Mouse (Mus musculus) left cerebral cortex, postnatal 4 days (tissue): Measurements from ENCODE around the gene Slc4a4. TPM values are rescaled to one million over a fixed set of nuclear protein-coding genes. Genes with fewer than 3 reads are reported as not detected.

Source experiments
- DNase-seq: peaks from one replicate; pipeline ENCODE4 v3.0.0-alpha.2; 2022
- intact Hi-C: fragments of 180-260 bp; cut with DNase I; formaldehyde crosslinking; loops from one replicate; pipeline ENCODE4 v1.15.1; 2025
- total RNA-seq, 2 experiments: library from RNA; stranded (reverse); gene quantifications; 2 replicates each; pipeline ENCODE4 v1.2.3; 2021

Slc4a4 gene
- total RNA-seq, 2 experiments from 2014 or later = 52.0 to 60.8 TPM

DNA sequence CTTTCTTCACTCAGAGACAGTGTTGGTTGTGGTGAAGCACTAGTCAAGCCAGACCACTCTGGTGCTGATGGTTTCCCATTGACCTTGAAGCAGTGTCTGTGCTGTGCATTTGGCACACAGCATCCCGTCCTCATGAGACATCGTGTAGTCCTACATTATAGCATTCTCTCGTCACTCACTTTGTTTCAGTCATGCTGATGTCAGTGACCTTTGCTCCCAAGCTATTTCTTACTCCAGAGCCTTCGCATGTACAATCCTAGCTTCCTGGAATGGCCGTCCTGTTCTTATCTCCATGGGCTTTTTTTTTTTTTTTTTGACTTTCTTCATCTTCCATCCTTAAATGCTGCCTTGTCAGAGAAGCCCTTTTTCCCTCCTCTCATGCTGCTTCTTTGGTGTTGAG, 71.1 kb downstream of the Slc4a4 start:
- no peak for DNase-seq
- intact Hi-C loops = no loop called here

DNA sequence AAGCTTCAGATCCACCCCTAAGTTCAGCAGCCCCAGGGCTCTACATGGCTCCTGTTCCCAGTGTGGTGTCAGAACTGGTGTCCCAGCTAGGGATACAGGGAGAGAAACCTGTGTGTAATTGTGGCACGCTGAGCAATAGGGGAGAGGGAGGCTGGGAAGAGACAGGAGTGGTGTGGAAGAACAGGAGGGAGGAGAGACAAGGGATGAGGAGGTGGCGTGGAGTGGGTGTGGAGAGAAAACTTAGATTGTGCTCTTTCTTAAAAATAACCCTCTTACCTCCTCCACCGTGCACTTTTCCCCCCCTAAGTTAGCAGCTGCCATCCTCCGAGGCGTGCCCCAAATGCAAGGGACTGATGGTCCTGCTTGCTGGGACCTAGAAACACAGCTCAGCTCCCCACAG, 72.3 kb downstream of the Slc4a4 start:
- intact Hi-C loops = no loop called here
- no peak for DNase-seq

GRCm38 (mm10) chr5:88959412-88959811, 72.8 kb downstream of the Slc4a4 start:
- intact Hi-C loops = no loop called here
- no peak for DNase-seq

DNA sequence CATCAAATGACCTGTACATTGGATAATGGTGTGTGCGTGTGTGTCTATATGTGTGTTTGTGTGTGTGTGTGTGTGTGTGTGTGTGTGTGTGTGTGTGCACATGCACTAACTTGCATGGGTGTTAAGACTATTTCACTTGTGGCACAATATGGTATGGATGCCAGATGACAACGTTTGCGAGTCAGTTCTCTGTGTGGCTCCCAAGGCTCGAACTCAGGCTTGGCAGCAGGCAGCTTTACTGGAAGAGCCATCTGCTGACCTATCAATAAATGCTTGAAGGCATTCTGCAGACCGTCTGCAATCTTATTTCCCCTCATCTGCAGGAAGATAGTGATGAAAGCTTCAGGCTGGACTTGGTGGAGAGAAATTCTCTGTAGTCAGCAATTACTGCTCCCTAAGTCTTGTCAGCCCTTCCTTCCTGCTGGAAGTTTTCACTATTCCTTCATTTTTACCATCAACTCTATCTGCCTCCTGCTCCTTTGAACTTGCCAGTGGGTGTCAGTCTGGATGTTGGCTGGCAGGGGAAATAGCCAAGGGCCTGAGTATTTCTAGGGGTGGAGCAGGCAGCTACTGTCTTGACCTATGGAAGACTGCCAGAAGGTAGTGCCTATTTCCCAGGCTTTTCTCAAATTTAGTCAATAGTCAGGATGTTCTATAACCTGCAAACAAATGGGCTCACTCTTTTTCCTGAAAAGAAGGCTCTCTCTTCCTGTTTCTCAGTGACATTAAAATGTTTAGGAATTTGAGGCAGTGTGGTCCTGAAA, 73.9 kb downstream of the Slc4a4 start:
- DNase-seq = no peak
- intact Hi-C loops = no loop called here

GRCm38 (mm10) chr5:88961351-88961761, 74.7 kb downstream of the Slc4a4 start:
- no peak for DNase-seq
- intact Hi-C loops = no loop called here

GRCm38 (mm10) chr5:88964685-88965290, 78.2 kb downstream of the Slc4a4 start:
- intact Hi-C loops = no loop called here
- no peak for DNase-seq

- no peak for DNase-seq
- intact Hi-C loops = no loop called here
Observed at GRCm38 (mm10) chr5:88966507-88966906, 79.9 kb downstream of the Slc4a4 start.

DNA sequence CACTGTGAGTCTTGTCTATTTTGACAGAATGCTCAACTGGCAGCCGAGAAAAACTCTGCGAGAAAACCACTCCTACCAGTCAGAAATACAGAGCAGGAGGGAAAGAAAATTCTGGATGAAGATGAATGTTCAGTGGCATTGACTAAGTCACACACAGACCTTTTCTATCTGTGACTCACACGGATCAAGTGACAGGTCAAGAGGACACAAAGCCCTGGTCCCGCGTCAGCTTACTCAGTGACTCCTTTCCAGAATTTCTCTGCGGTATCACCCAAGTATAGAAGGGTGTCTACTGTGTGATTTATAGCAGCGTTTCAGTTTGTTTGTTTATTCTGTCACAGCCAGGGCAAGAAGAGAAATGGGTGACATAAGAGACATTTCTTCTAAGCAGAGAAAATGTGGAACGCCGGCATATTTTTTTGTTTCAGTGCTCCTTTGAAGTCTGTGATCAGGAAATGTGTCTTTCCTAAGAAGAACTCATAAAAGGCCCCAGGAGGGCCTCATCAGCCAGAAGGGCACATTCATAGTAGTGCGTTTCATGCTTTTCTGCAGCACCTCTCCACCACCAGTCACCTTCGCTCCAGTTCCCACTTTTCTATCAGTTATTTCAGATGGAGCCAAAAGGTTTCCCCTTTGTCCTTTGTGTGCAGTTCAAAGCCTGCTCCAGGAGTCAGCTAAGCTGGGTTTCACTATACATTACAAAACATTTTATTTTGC, 82.5 kb downstream of the Slc4a4 start:
- intact Hi-C loops = no loop called here
- DNase-seq = no peak

- DNase-seq = no peak
- intact Hi-C loops = no loop called here
Observed at GRCm38 (mm10) chr5:88971554-88971953, 84.9 kb downstream of the Slc4a4 start.

DNA sequence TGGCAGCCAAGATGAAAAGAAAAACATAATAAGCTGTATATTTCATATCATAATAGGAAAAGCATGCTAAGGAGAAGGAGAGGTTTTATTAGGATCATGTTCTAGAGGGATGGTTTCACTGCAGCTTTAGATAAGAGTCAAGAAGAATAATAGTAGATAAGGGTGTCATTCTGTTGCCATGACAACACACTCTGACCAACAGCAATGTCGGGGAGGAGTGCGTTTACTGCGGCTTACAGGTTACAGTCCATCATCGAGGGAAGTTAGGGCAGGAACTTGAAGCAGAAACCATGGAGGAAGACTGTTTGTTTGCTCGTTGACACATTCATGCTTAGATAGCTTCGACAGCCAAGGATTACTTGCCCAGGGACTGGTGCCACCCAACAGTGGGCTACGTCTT, 85.7 kb downstream of the Slc4a4 start:
- DNase-seq = no peak
- intact Hi-C loops = no loop called here

DNA sequence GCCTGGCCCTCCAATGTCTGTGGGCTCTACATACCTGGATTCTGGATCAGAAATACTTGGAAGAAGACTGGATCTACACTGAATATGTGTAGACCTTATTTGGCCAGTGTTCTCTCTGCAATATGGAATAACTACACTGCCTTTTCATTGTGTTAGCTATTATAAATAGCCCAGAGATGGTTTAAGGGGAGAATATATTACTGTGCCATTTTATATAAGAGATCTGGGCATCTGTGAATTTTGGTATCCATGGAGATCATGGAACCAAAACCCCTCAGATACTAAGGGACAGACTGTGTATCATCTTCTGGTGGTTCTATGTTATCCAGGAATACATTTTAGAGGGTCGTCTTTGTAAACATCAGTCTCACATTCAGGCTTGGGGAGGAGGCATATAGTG, 86.5 kb downstream of the Slc4a4 start:
- intact Hi-C loops = no loop called here
- DNase-seq = no peak

GRCm38 (mm10) chr5:88975694-88976093, 89.1 kb downstream of the Slc4a4 start:
- DNase-seq = peak; percentile 27
- intact Hi-C loops = no loop called here

GRCm38 (mm10) chr5:88976428-88976827, 89.8 kb downstream of the Slc4a4 start:
- intact Hi-C loops = no loop called here
- DNase-seq = no peak

GRCm38 (mm10) chr5:88980740-88981139, 94.1 kb downstream of the Slc4a4 start:
- DNase-seq = no peak
- intact Hi-C loops = no loop called here

DNA sequence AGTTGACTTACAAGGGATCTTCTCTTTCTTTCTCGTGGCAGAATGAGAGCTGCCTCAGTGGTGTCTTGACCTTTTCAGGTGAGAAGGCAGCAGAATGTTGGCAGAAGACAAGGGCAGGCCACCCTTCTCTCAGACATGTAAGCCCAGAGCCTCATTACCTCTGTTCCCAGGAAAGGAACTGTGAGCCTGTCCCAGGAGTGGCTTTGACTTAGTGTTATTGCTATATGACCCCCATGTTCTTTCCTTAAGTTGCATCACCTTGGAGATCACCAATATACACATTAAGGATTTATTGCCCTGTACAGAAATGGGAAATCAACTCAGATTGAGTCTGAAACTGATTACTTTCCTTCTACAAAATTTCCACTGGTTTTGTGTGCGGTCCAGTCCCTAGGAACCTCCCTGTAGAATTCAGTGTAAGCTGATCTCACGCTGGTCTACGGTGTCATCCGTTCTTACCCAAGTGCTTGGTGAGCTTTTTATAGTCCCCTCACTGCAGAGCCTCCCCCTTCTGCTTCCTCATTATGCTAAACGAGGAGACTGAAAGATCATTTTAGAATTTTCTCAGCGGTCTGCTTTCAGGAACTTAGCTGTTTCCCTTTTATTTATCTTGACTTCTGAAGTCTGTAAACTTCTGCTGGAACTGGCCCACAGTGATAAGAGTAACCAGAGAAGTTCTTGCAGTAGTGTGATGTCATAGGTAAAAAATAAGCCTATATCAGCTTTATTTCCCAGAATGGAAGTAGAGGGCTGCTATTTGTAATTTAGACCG, 94.8 kb downstream of the Slc4a4 start:
- DNase-seq = no peak
- intact Hi-C loops = no loop called here

DNA sequence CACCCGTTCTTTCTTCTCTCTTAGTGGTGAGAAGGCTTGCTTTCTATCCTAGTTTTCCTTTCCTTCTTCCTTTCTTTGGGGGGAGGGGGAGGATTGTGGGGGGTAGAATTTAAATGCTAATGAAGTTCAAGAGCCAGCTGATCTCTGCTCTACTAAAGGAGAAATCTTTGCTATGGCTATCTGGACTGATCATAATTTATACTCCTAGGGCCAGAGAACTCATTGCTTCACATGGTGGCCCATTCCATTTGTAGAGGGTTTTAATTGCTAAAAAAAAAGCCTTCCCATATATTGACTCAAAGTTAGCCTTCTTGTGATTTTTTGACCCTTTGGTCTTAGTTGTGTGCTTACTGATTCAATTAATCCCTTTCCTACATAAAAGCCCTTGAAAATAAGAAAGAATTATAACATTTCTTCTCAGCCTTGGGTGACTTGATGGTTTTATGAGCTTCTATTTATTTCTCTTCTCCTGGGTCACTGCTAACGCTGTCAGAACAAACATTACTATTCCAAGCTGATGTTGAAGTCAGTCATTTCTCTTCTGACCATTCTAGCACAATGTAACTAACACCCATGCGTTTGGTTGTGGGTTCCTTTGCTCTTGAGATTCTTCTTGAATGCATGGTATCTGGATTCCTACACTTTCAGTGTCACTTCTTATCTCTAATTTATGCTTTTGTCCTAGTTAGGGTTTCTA, 95.6 kb downstream of the Slc4a4 start:
- intact Hi-C loops = no loop called here
- no peak for DNase-seq

DNA sequence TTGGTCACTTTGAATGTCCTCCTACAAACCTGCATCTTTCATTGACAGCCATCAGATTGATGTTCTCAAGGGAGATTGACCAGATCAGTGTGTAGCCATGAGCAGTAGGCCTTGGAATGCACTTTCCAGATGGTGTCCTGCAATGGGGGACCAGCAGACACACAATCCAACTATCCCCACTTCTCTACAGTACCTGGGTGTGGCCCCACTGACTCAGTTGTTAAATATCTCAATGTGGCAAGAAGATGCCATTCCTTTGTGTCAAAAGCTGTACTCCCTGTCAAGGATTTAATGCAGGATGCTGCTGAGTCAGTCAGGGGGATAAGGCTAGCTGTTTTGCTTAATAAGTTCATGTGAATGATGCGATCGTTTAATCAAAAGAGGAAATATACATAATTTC, 96.6 kb downstream of the Slc4a4 start:
- intact Hi-C loops = no loop called here
- DNase-seq = no peak

GRCm38 (mm10) chr5:88983652-88984051, 97.0 kb downstream of the Slc4a4 start:
- DNase-seq = no peak
- intact Hi-C loops = no loop called here

- intact Hi-C loops = no loop called here
- no peak for DNase-seq
Observed at GRCm38 (mm10) chr5:88989018-88989417, 102.4 kb downstream of the Slc4a4 start.

- intact Hi-C loops = no loop called here
- peak; percentile 35 for DNase-seq
Observed at GRCm38 (mm10) chr5:88990196-88990747, 103.7 kb downstream of the Slc4a4 start.
